In the genomic region with DNA sequence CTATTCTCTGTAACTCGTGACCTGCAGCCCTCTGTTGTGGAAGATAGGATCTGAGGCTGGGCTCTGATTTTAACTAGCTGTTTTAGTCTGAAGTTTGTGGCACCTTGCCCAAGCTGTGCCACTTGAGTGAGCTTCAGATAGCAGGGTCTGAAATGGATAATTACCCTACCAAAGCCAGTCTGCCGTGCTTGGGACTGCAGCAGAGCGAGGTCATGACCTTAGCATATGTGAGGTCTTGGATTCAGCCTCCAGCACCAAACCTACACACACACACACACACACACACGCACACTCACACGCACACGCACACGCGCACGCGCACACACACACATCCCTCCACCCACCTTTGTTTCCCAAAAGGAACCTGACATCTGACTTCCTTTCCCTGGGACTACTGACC, we compare ENCODE assay signal across 10 mouse cellular contexts. TPM values are rescaled to one million over a fixed set of nuclear protein-coding genes. Genes with fewer than 3 reads are reported as not detected.
DNase-seq lines count a peak whose midpoint lies in the region; ATAC-seq lines count a peak whose summit lies in the region.
"Had no signal": no experiment of that assay in that cellular context is flagged by ENCODE, and none has a peak within 500 bp of the region (broad histone marks: within the 10 kb centered on the region; RNA-seq: fewer than 3 reads in every experiment).

No protein-coding gene starts in this region.

- no peak overlapping the region for H3K4me2 ChIP-seq in midbrain, embryonic 14.5 days (ENCODE audit: low read length)
- no peak overlapping the region for H3K4me2 ChIP-seq in midbrain, embryonic 15.5 days

- ATAC-seq in midbrain, embryonic 14.5 days (ENCODE audit: low FRiP score, low TSS enrichment) = no peak
- no peak for ATAC-seq in midbrain, embryonic 15.5 days (replicated peaks)

- peak; percentile 62 to 67 for DNase-seq in cerebellum, postnatal 10 days
- DNase-seq in cerebellum, adult 9-11 months = no peak
- peak; percentile 20 for DNase-seq in midbrain, embryonic 14.5 days
- DNase-seq in kidney, adult 8-10 months = peak; percentile 61
- DNase-seq in testis, postnatal 10 days (ENCODE audit: low spot score) = no peak
- DNase-seq in thymus, postnatal 36 days = no peak
- no peak for DNase-seq in natural killer cell, adult 2 months (ENCODE audit: low spot score in 2 of 2)
- DNase-seq: adrenal gland, postnatal 36 days; layer of hippocampus, adult 9-11 months had no signal

- no peak overlapping the region for H3K27ac ChIP-seq in midbrain, embryonic 14.5 days (replicated peaks; ENCODE audit: low read depth, low read length)
- no peak overlapping the region for H3K27ac ChIP-seq in midbrain, embryonic 15.5 days

- H3K4me1 ChIP-seq in midbrain, embryonic 14.5 days (ENCODE audit: control insufficient read depth, insufficient read depth, low read length) = no peaks in the 10 kb centered on the region
- H3K4me1 ChIP-seq in midbrain, embryonic 15.5 days = no peaks in the 10 kb centered on the region

- H3K9ac ChIP-seq in midbrain, embryonic 14.5 days (replicated peaks; ENCODE audit: low read length) = no peak overlapping the region
- no peak overlapping the region for H3K9ac ChIP-seq in midbrain, embryonic 15.5 days

- no peaks in the 10 kb centered on the region for H3K27me3 ChIP-seq in midbrain, embryonic 14.5 days (ENCODE audit: control insufficient read depth, insufficient read depth, low read length)
- no peaks in the 10 kb centered on the region for H3K27me3 ChIP-seq in midbrain, embryonic 15.5 days (replicated peaks)

- H3K9me3 ChIP-seq in midbrain, embryonic 14.5 days (ENCODE audit: control insufficient read depth, low read length) = no peaks in the 10 kb centered on the region
- no peaks in the 10 kb centered on the region for H3K9me3 ChIP-seq in midbrain, embryonic 15.5 days

- no peaks in the 10 kb centered on the region for H3K36me3 ChIP-seq in midbrain, embryonic 14.5 days (ENCODE audit: control insufficient read depth, insufficient read depth, low read length)
- H3K36me3 ChIP-seq in midbrain, embryonic 15.5 days (replicated peaks) = no peaks in the 10 kb centered on the region

- H3K4me3 ChIP-seq in midbrain, embryonic 14.5 days (replicated peaks; ENCODE audit: low read depth, low read length) = no peak overlapping the region
- no peak overlapping the region for H3K4me3 ChIP-seq in midbrain, embryonic 15.5 days

- 67% methylated on average over 10 of the region's 10 CpGs for WGBS in midbrain, embryonic 14.5 days
- 73% methylated on average over 10 of the region's 10 CpGs for WGBS in midbrain, embryonic 15.5 days

RNA-seq across cellular contexts. Expression of a gene that starts 27.5 kb away (rescaled TPM):
- polyA plus RNA-seq in midbrain, embryonic 14.5 days (2014; fragmentation: Nextera tagmentation; extraction: Ambion mirVana) = 9.8 and 11.2 TPM in 2 replicates
- polyA plus RNA-seq in midbrain, embryonic 15.5 days (2015; fragmentation: Nextera tagmentation; extraction: Ambion mirVana) = 10.8 and 12.3 TPM in 2 replicates

Comparison
In these comparisons a context has a peak if more than half of its experiments do, and no peak if none do; other contexts are left out.
1. DNase-seq: peak in cerebellum, postnatal 10 days (2 of 2), midbrain, embryonic 14.5 days (single experiment) and kidney, adult 8-10 months (2 of 2); none in cerebellum, adult 9-11 months (single experiment), testis, postnatal 10 days (single experiment), thymus, postnatal 36 days (0 of 2) and natural killer cell, adult 2 months (0 of 2).